Mouse (Mus musculus) retina, embryonic 14.5 days (tissue): ENCODE results near the gene Wnt7b.
A peak's percentile ranks its signal among the peaks of the same experiment; 100 is the strongest.

Experiments used
- DNase-seq: peaks from one replicate; pipeline ENCODE4 v3.0.0-alpha.2; 2015; ENCODE audit warnings: low spot score

Wnt7b gene

GRCm38 (mm10) chr15:85582356-85582910 is at the start of gene Wnt7b:
Gene Wnt7b, minus strand, starts transcription at chr15:85582473.
- DNase-seq: peak; percentile 35

GRCm38 (mm10) chr15:85631591-85631990 is 49.3 kb upstream of the Wnt7b start:
- DNase-seq: no peak

GRCm38 (mm10) chr15:85629924-85630545 is 47.8 kb upstream of the Wnt7b start:
- no peak for DNase-seq

- peak; percentile 64 for DNase-seq
These were observed 43.5 kb upstream of the Wnt7b start for GRCm38 (mm10) chr15:85625666-85626279.

GRCm38 (mm10) chr15:85622213-85622612 is 39.9 kb upstream of the Wnt7b start:
- no peak for DNase-seq

- DNase-seq: no peak
These were observed 33.3 kb upstream of the Wnt7b start for GRCm38 (mm10) chr15:85615537-85616100.

- DNase-seq: no peak
These were observed 32.8 kb upstream of the Wnt7b start for GRCm38 (mm10) chr15:85615075-85615474.

GRCm38 (mm10) chr15:85613358-85614266 is 31.3 kb upstream of the Wnt7b start:
- DNase-seq: no peak

GRCm38 (mm10) chr15:85612660-85613357 is 30.5 kb upstream of the Wnt7b start:
- DNase-seq: peak; percentile 53

GRCm38 (mm10) chr15:85611701-85612520 is 29.6 kb upstream of the Wnt7b start:
- DNase-seq: no peak

GRCm38 (mm10) chr15:85610618-85611218 is 28.4 kb upstream of the Wnt7b start:
- DNase-seq: peak; percentile 84

GRCm38 (mm10) chr15:85610120-85610519 is 27.8 kb upstream of the Wnt7b start:
- DNase-seq: no peak

- no peak for DNase-seq
These were observed 27.2 kb upstream of the Wnt7b start for GRCm38 (mm10) chr15:85609266-85610004.

- no peak for DNase-seq
These were observed 23.8 kb upstream of the Wnt7b start for GRCm38 (mm10) chr15:85605962-85606610.

- no peak for DNase-seq
These were observed 22.7 kb upstream of the Wnt7b start for GRCm38 (mm10) chr15:85604938-85605337.

- DNase-seq: no peak
These were observed 22.2 kb upstream of the Wnt7b start for GRCm38 (mm10) chr15:85604507-85604906.

GRCm38 (mm10) chr15:85603422-85603821 is 21.1 kb upstream of the Wnt7b start:
- DNase-seq: no peak

- no peak for DNase-seq
These were observed 20.5 kb upstream of the Wnt7b start for GRCm38 (mm10) chr15:85602733-85603132.

GRCm38 (mm10) chr15:85602021-85602420 is 19.7 kb upstream of the Wnt7b start:
- no peak for DNase-seq
